ENCODE assay signal across 22 mouse cellular contexts in genomic region chr4:150094463-150094789, GRCm38 (mm10). TPM values are rescaled to one million over a fixed set of nuclear protein-coding genes. Genes with fewer than 3 reads are reported as not detected.
A peak's percentile ranks its signal among the peaks of the same experiment; 100 is the strongest.
DNase-seq lines count a peak whose midpoint lies in the region; ATAC-seq lines count a peak whose summit lies in the region.
"Had no signal": no experiment of that assay in that cellular context is flagged by ENCODE, and none has a peak within 500 bp of the region (broad histone marks: within the 10 kb centered on the region; RNA-seq: fewer than 3 reads in every experiment).

No protein-coding gene starts in this region.

- 0 out of 2 replicates have a peak, but pooled peaks have one; percentile 13 for ATAC-seq in kidney, embryonic 16.5 days (ENCODE audit: low FRiP score, low TSS enrichment)
- ATAC-seq in kidney, embryonic 14.5 days (ENCODE audit: low FRiP score, low TSS enrichment), result no peak
- no peak for ATAC-seq in intestine, embryonic 14.5 days (replicated peaks; ENCODE audit: low FRiP score, low TSS enrichment, low read depth)
- ATAC-seq in neural tube, embryonic 12.5 days (ENCODE audit: low FRiP score, low read depth), result 0 out of 2 replicates have a peak, but pooled peaks have one; percentile 41
- ATAC-seq: activated CD4-positive, CD25-positive, alpha-beta regulatory T cell, adult 4 months; CD4-positive, CD25-positive, alpha-beta regulatory T cell, adult 4 months had no signal

- H3K27me3 ChIP-seq in kidney, embryonic 16.5 days (ENCODE audit: insufficient read depth, low read length), result no peaks in the 10 kb centered on the region
- 0 out of 2 replicates have a peak, but pooled peaks cover 3% of the 10 kb centered on the region for H3K27me3 ChIP-seq in kidney, embryonic 14.5 days (ENCODE audit: control insufficient read depth, insufficient read depth, low read length)
- H3K27me3 ChIP-seq in intestine, embryonic 14.5 days (replicated peaks; ENCODE audit: control insufficient read depth, insufficient read depth, low read length), result no peaks in the 10 kb centered on the region
- H3K27me3 ChIP-seq in neural tube, embryonic 12.5 days (replicated peaks), result no peaks in the 10 kb centered on the region

- 0 out of 2 replicates have a peak overlapping the region, but pooled peaks have one; percentile 24 for H3K9ac ChIP-seq in kidney, embryonic 16.5 days (replicated peaks; ENCODE audit: low read length)
- no peak overlapping the region for H3K9ac ChIP-seq in kidney, embryonic 14.5 days (ENCODE audit: low read depth, low read length)
- no peak overlapping the region for H3K9ac ChIP-seq in intestine, embryonic 14.5 days (ENCODE audit: low read length)
- H3K9ac ChIP-seq in neural tube, embryonic 12.5 days, result no peak overlapping the region
- H3K9ac ChIP-seq: liver, embryonic 15.5 days had no signal

- peaks cover 18% of the 10 kb centered on the region for H3K4me1 ChIP-seq in kidney, embryonic 16.5 days (ENCODE audit: insufficient read depth, low read length)
- peaks cover 15% of the 10 kb centered on the region; the same call in 1 of the 2 replicates for H3K4me1 ChIP-seq in kidney, embryonic 14.5 days (ENCODE audit: control insufficient read depth, insufficient read depth, low read length)
- peaks cover 13% of the 10 kb centered on the region for H3K4me1 ChIP-seq in intestine, embryonic 14.5 days (replicated peaks; ENCODE audit: control insufficient read depth, insufficient read depth, low read length)
- H3K4me1 ChIP-seq in neural tube, embryonic 12.5 days, result peaks cover 16% of the 10 kb centered on the region

- WGBS in kidney, embryonic 16.5 days, result 40% methylated on average over 5 of the region's 5 CpGs
- WGBS in kidney, embryonic 14.5 days, result 27% methylated on average over 5 of the region's 5 CpGs
- 42% methylated on average over 5 of the region's 5 CpGs for WGBS in intestine, embryonic 14.5 days
- 10% methylated on average over 5 of the region's 5 CpGs for WGBS in neural tube, embryonic 12.5 days

- H3K27ac ChIP-seq in kidney, embryonic 16.5 days (ENCODE audit: low read length), result no peak overlapping the region
- H3K27ac ChIP-seq in kidney, embryonic 14.5 days (ENCODE audit: low read depth, low read length), result no peak overlapping the region
- H3K27ac ChIP-seq in intestine, embryonic 14.5 days (ENCODE audit: low read depth), result peak overlapping the region; percentile 47; the same call in 1 of the 2 replicates
- no peak overlapping the region for H3K27ac ChIP-seq in neural tube, embryonic 12.5 days
- H3K27ac ChIP-seq: heart, adult 2 months; liver, embryonic 15.5 days; macrophage had no signal

- no peaks in the 10 kb centered on the region for H3K9me3 ChIP-seq in kidney, embryonic 16.5 days (ENCODE audit: low read length)
- H3K9me3 ChIP-seq in kidney, embryonic 14.5 days (ENCODE audit: control insufficient read depth, low read length), result no peaks in the 10 kb centered on the region
- no peaks in the 10 kb centered on the region for H3K9me3 ChIP-seq in intestine, embryonic 14.5 days (ENCODE audit: control insufficient read depth, low read length)
- H3K9me3 ChIP-seq in neural tube, embryonic 12.5 days, result no peaks in the 10 kb centered on the region
- H3K9me3 ChIP-seq: liver, embryonic 15.5 days had no signal

- DNase-seq in embryo, embryonic 11 days, result peak; percentile 55
- DNase-seq in intestine, embryonic 14.5 days (ENCODE audit: low spot score), result no peak
- no peak for DNase-seq in gastrocnemius, postnatal 25 days
- DNase-seq in testis, postnatal 10 days (ENCODE audit: low spot score), result no peak
- no peak for DNase-seq in frontal cortex, adult 2 months (ENCODE audit: extremely low spot score in 1 of 2, low spot score in 1 of 2)
- DNase-seq: cerebellum, adult 18-20 months; heart, adult 2 months; heart, postnatal 36 days; kidney, adult 8-10 months; right cerebral cortex, postnatal 25 days; thymus, postnatal 25 days had no signal

- H3K4me2 ChIP-seq in kidney, embryonic 16.5 days (replicated peaks; ENCODE audit: low read depth, low read length), result no peak overlapping the region; the same call in 1 of the 2 replicates
- H3K4me2 ChIP-seq in kidney, embryonic 14.5 days (replicated peaks; ENCODE audit: low read depth, low read length), result no peak overlapping the region
- peak overlapping the region; percentile 16 for H3K4me2 ChIP-seq in intestine, embryonic 14.5 days (ENCODE audit: low read length)
- H3K4me2 ChIP-seq in neural tube, embryonic 12.5 days (replicated peaks), result peak overlapping the region; percentile 36
- H3K4me2 ChIP-seq: liver, embryonic 15.5 days had no signal

- H3K4me3 ChIP-seq in kidney, embryonic 16.5 days (ENCODE audit: low read length), result no peak overlapping the region
- H3K4me3 ChIP-seq in kidney, embryonic 14.5 days (ENCODE audit: low read length), result no peak overlapping the region
- H3K4me3 ChIP-seq in intestine, embryonic 14.5 days (ENCODE audit: low read depth, low read length), result no peak overlapping the region
- H3K4me3 ChIP-seq in neural tube, embryonic 12.5 days, result no peak overlapping the region
- H3K4me3 ChIP-seq: heart, adult 2 months; liver, embryonic 15.5 days had no signal

- H3K36me3 ChIP-seq in kidney, embryonic 16.5 days (ENCODE audit: insufficient read depth, low read length), result no peaks in the 10 kb centered on the region
- no peaks in the 10 kb centered on the region for H3K36me3 ChIP-seq in kidney, embryonic 14.5 days (ENCODE audit: control insufficient read depth, insufficient read depth, low read length)
- no peaks in the 10 kb centered on the region for H3K36me3 ChIP-seq in intestine, embryonic 14.5 days (ENCODE audit: control insufficient read depth, insufficient read depth, low read length)
- no peaks in the 10 kb centered on the region for H3K36me3 ChIP-seq in neural tube, embryonic 12.5 days
- H3K36me3 ChIP-seq: liver, embryonic 15.5 days had no signal

RNA-seq across cellular contexts. Expression of gene Gpr157, which starts 7.3 kb away (rescaled TPM):
- 0.40 and 0.51 TPM in 2 replicates for polyA plus RNA-seq in kidney, embryonic 16.5 days (2015; fragmentation: Nextera tagmentation; extraction: Ambion mirVana)
- 0.20 and 0.24 TPM in 2 replicates for polyA plus RNA-seq in kidney, embryonic 14.5 days (2014; fragmentation: Nextera tagmentation; extraction: Ambion mirVana)
- 0.42 and 0.44 TPM in 2 replicates for polyA plus RNA-seq in intestine, embryonic 14.5 days (2014; fragmentation: Nextera tagmentation; extraction: Ambion mirVana)
- polyA plus RNA-seq in neural tube, embryonic 12.5 days (2016; fragmentation: Nextera tagmentation; extraction: Ambion mirVana), result 0.65 and 1.0 TPM in 2 replicates
- total RNA-seq in gastrocnemius, postnatal 25 days (2021), result 10 to 100 TPM; 22.8 to 35.7 TPM
- 1.4 and 1.8 TPM in 2 replicates for polyA plus RNA-seq in frontal cortex, adult 2 months (2012; rRNA removed)

RNA-seq across cellular contexts. Expression of gene Slc2a5, which starts 24.7 kb away (rescaled TPM):
- 2.2 and 2.5 TPM in 2 replicates for polyA plus RNA-seq in kidney, embryonic 16.5 days (2015; fragmentation: Nextera tagmentation; extraction: Ambion mirVana)
- polyA plus RNA-seq in kidney, embryonic 14.5 days (2014; fragmentation: Nextera tagmentation; extraction: Ambion mirVana), result 0.91 and 2.2 TPM in 2 replicates
- polyA plus RNA-seq in intestine, embryonic 14.5 days (2014; fragmentation: Nextera tagmentation; extraction: Ambion mirVana), result 1.3 and 1.9 TPM in 2 replicates
- polyA plus RNA-seq in neural tube, embryonic 12.5 days (2016; fragmentation: Nextera tagmentation; extraction: Ambion mirVana), result 2.1 and 2.3 TPM in 2 replicates
- under 1 TPM in 1 of 2 experiments, not detected in 1; 0.54 TPM for total RNA-seq in gastrocnemius, postnatal 25 days (2021)
- polyA plus RNA-seq in frontal cortex, adult 2 months (2012; rRNA removed), result 4.7 and 7.6 TPM in 2 replicates
- polyA plus RNA-seq: activated CD4-positive, CD25-positive, alpha-beta regulatory T cell, adult 4 months; CD4-positive, CD25-positive, alpha-beta regulatory T cell, adult 4 months had no signal

RNA-seq across cellular contexts. Expression of gene Slc2a7, which starts 54.3 kb away (rescaled TPM):
- not detected in 2 replicates for polyA plus RNA-seq in kidney, embryonic 16.5 days (2015; fragmentation: Nextera tagmentation; extraction: Ambion mirVana)
- not detected in 2 replicates for polyA plus RNA-seq in kidney, embryonic 14.5 days (2014; fragmentation: Nextera tagmentation; extraction: Ambion mirVana)
- not detected in 2 replicates for polyA plus RNA-seq in intestine, embryonic 14.5 days (2014; fragmentation: Nextera tagmentation; extraction: Ambion mirVana)
- polyA plus RNA-seq in neural tube, embryonic 12.5 days (2016; fragmentation: Nextera tagmentation; extraction: Ambion mirVana), result not detected in 2 replicates
- not detected for total RNA-seq in gastrocnemius, postnatal 25 days (2021)
- polyA plus RNA-seq in frontal cortex, adult 2 months (2012; rRNA removed), result not detected in 2 replicates
- total RNA-seq: heart, adult 2 months; heart, postnatal 36 days; layer of hippocampus, adult 8-10 months; left cerebral cortex, postnatal 25 days had no signal
- polyA plus RNA-seq: activated CD4-positive, CD25-positive, alpha-beta regulatory T cell, adult 4 months; CD4-positive, CD25-positive, alpha-beta regulatory T cell, adult 4 months; embryonic facial prominence, embryonic 11.5 days; forebrain, embryonic 11.5 days; heart, adult 2 months; macrophage had no signal

Comparison
In these comparisons a context has a peak if more than half of its experiments do, and no peak if none do; other contexts are left out.
1. ATAC-seq: peak in kidney, embryonic 16.5 days (single experiment) and neural tube, embryonic 12.5 days (single experiment); none in kidney, embryonic 14.5 days (single experiment) and intestine, embryonic 14.5 days (single experiment).
2. H3K4me2 ChIP-seq: peak in intestine, embryonic 14.5 days (single experiment) and neural tube, embryonic 12.5 days (single experiment); none in kidney, embryonic 16.5 days (single experiment) and kidney, embryonic 14.5 days (single experiment).